Comparison of ENCODE assay signal across 9 mouse cellular contexts in genomic region chr3:84478896-84479292, GRCm38 (mm10). TPM values are rescaled to one million over a fixed set of nuclear protein-coding genes. Genes with fewer than 3 reads are reported as not detected.
DNase-seq lines count a peak whose midpoint lies in the region; ATAC-seq and TF ChIP-seq lines count a peak whose summit lies in the region.
"Had no signal": no experiment of that assay in that cellular context is flagged by ENCODE, and none has a peak within 500 bp of the region (broad histone marks: within the 10 kb centered on the region; RNA-seq: fewer than 3 reads in every experiment).

No protein-coding gene starts in this region.

- no peak for TF ChIP-seq POLR2A in liver, adult 2 months (IDR thresholded peaks at IDR 0.05; ENCODE audit: extremely low read depth, insufficient read depth, low read length)

- H3K9me3 ChIP-seq in megakaryocyte, embryonic 14.5 days, result peaks cover 3% of the 10 kb centered on the region; the same call in 1 of the 2 replicates
- H3K9me3 ChIP-seq in forebrain, embryonic 11.5 days (ENCODE audit: control insufficient read depth, low read length), result no peaks in the 10 kb centered on the region
- no peaks in the 10 kb centered on the region for H3K9me3 ChIP-seq in stomach, embryonic 15.5 days

- peak overlapping the region; percentile 92 for H3K4me3 ChIP-seq in megakaryocyte, embryonic 14.5 days (replicated peaks)
- H3K4me3 ChIP-seq in forebrain, embryonic 11.5 days (ENCODE audit: low read depth, low read length), result peak overlapping the region; percentile 60
- H3K4me3 ChIP-seq in liver, adult 2 months (ENCODE audit: insufficient read depth, low read depth, low read length), result peak overlapping the region; percentile 57; the same call in 1 of the 2 replicates
- peak overlapping the region; percentile 59 for H3K4me3 ChIP-seq in stomach, embryonic 15.5 days (replicated peaks)

- H3K9ac ChIP-seq in forebrain, embryonic 11.5 days (ENCODE audit: low read length), result peak overlapping the region; percentile 61; the same call in 1 of the 2 replicates
- H3K9ac ChIP-seq in liver, adult 2 months (ENCODE audit: low read depth, low read length), result no peak overlapping the region
- H3K9ac ChIP-seq in stomach, embryonic 15.5 days, result peak overlapping the region; percentile 47

- no peak for TF ChIP-seq CTCF in liver, adult 2 months (IDR thresholded peaks at IDR 0.05; ENCODE audit: low read depth, low read length)

- no peak for DNase-seq in forebrain, embryonic 11.5 days (ENCODE audit: low spot score)
- DNase-seq in liver, adult 2 months (ENCODE audit: extremely low read depth, low read depth, low spot score), result no peak
- no peak for DNase-seq in natural killer cell, adult 2 months (ENCODE audit: low spot score in 2 of 2)
- no peak for DNase-seq in cerebellum, adult 11 months
- DNase-seq in cerebellum, adult 9-10 months, result no peak
- DNase-seq: thymus, postnatal 25 days had no signal

- ATAC-seq in megakaryocyte, adult 5-6 weeks (ENCODE audit: poor library complexity, severe bottlenecking), result no peak
- ATAC-seq in forebrain, embryonic 11.5 days (replicated peaks; ENCODE audit: low FRiP score), result no peak
- no peak for ATAC-seq in stomach, embryonic 15.5 days (ENCODE audit: insufficient read depth, low FRiP score, low read depth)

- H3K27ac ChIP-seq in forebrain, embryonic 11.5 days (ENCODE audit: low read depth, low read length), result no peak overlapping the region
- no peak overlapping the region for H3K27ac ChIP-seq in liver, adult 2 months (replicated peaks; ENCODE audit: insufficient read depth, low read depth, low read length)
- no peak overlapping the region for H3K27ac ChIP-seq in stomach, embryonic 15.5 days

- WGBS in forebrain, embryonic 11.5 days, result 4% methylated on average over 12 of the region's 12 CpGs
- 14% methylated on average over 12 of the region's 12 CpGs for WGBS in liver, adult 2 months
- 7% methylated on average over 12 of the region's 12 CpGs for WGBS in stomach, embryonic 15.5 days

- peaks cover 24% of the 10 kb centered on the region for H3K4me1 ChIP-seq in megakaryocyte, embryonic 14.5 days
- peaks cover 9% of the 10 kb centered on the region; the same call in 1 of the 2 replicates for H3K4me1 ChIP-seq in forebrain, embryonic 11.5 days (replicated peaks; ENCODE audit: control insufficient read depth, insufficient read depth, low read length)
- no peaks in the 10 kb centered on the region for H3K4me1 ChIP-seq in liver, adult 2 months (ENCODE audit: control insufficient read depth, insufficient read depth, low read length)
- peaks cover 27% of the 10 kb centered on the region; the same call in 1 of the 2 replicates for H3K4me1 ChIP-seq in stomach, embryonic 15.5 days

- H3K27me3 ChIP-seq in megakaryocyte, embryonic 14.5 days (replicated peaks), result peaks cover 98% of the 10 kb centered on the region
- peaks cover 29% of the 10 kb centered on the region for H3K27me3 ChIP-seq in forebrain, embryonic 11.5 days (ENCODE audit: control insufficient read depth, insufficient read depth, low read length)
- H3K27me3 ChIP-seq in liver, adult 2 months (ENCODE audit: control insufficient read depth, insufficient read depth, low read length), result peaks cover 10% of the 10 kb centered on the region; the same call in 1 of the 2 replicates
- H3K27me3 ChIP-seq in stomach, embryonic 15.5 days (replicated peaks), result peaks cover 2% of the 10 kb centered on the region; the same call in 1 of the 2 replicates

- no peaks in the 10 kb centered on the region for H3K36me3 ChIP-seq in megakaryocyte, embryonic 14.5 days (replicated peaks; ENCODE audit: low read length)
- no peaks in the 10 kb centered on the region for H3K36me3 ChIP-seq in forebrain, embryonic 11.5 days (ENCODE audit: control insufficient read depth, insufficient read depth, low read length)
- H3K36me3 ChIP-seq in liver, adult 2 months (ENCODE audit: control insufficient read depth, insufficient read depth, low read length), result no peaks in the 10 kb centered on the region
- no peaks in the 10 kb centered on the region for H3K36me3 ChIP-seq in stomach, embryonic 15.5 days

- H3K79me2 ChIP-seq in liver, adult 2 months (ENCODE audit: control insufficient read depth, insufficient read depth, low read length), result no peaks in the 10 kb centered on the region

- H3K4me2 ChIP-seq in forebrain, embryonic 11.5 days (ENCODE audit: low read depth, low read length, severe bottlenecking), result peak overlapping the region; percentile 99
- peak overlapping the region; percentile 92 for H3K4me2 ChIP-seq in stomach, embryonic 15.5 days

RNA-seq across cellular contexts. Expression of gene Fhdc1, which starts 1.3 kb away (rescaled TPM):
- 0.92 and 1.6 TPM in 2 replicates for polyA plus RNA-seq in megakaryocyte, embryonic 14.5 days (2012; ENCODE audit: insufficient read depth, low replicate concordance)
- total RNA-seq in megakaryocyte, adult 5-6 weeks (2015), result 0.09 and 0.32 TPM in 2 replicates
- total RNA-seq in megakaryocyte, adult 5-6 weeks (2017), result 0.65 and 0.73 TPM in 2 replicates
- polyA plus RNA-seq in forebrain, embryonic 11.5 days (2014; fragmentation: Nextera tagmentation; extraction: Ambion mirVana), result 2.3 and 2.5 TPM in 2 replicates
- total RNA-seq in liver, adult 2 months (2014; rRNA removed), result 0.07 and 0.09 TPM in 2 replicates
- polyA plus RNA-seq in liver, adult 2 months (2012; rRNA removed), result 0.09 and 0.18 TPM in 2 replicates
- polyA plus RNA-seq in stomach, embryonic 15.5 days (2015; fragmentation: Nextera tagmentation; extraction: Ambion mirVana), result 11.1 and 13.6 TPM in 2 replicates
